Mouse (Mus musculus): ENCODE measurements around the gene Agpat4. TPM values are rescaled to one million over a fixed set of nuclear protein-coding genes. Genes with fewer than 3 reads are reported as not detected.

Agpat4 gene
- polyA plus RNA-seq, 1 experiment from 2014 or later, result 38.8 TPM

GRCm38 (mm10) chr17:12204689-12205014 is 86.1 kb downstream of the Agpat4 start:
- no peak overlapping the region for H3K4me2 ChIP-seq (replicated peaks)
- 0 out of 2 replicates have a peak, but pooled peaks cover 3% of the 10 kb centered on the region for H3K36me3 ChIP-seq
- no peaks in the 10 kb centered on the region for H3K27me3 ChIP-seq
- no peak overlapping the region for H3K9ac ChIP-seq
- H3K27ac ChIP-seq, result no peak overlapping the region
- ATAC-seq (ENCODE audit: low FRiP score, low read depth), result no peak
- H3K4me1 ChIP-seq, result peaks cover 60% of the 10 kb centered on the region
- no peak overlapping the region for H3K4me3 ChIP-seq
- 73% methylated on average over 3 of the region's 3 CpGs for WGBS
- H3K9me3 ChIP-seq, result no peaks in the 10 kb centered on the region

- H3K36me3 ChIP-seq, result peaks cover under 1% of the 10 kb centered on the region; the same call in 1 of the 2 replicates
- 0 out of 2 replicates have a peak overlapping the region, but pooled peaks have one; percentile 33 for H3K27ac ChIP-seq
- no peak overlapping the region for H3K4me3 ChIP-seq
- H3K4me2 ChIP-seq (replicated peaks), result no peak overlapping the region
- peaks cover 58% of the 10 kb centered on the region for H3K4me1 ChIP-seq
- H3K27me3 ChIP-seq, result no peaks in the 10 kb centered on the region
- ATAC-seq (ENCODE audit: low FRiP score, low read depth), result no peak
- H3K9me3 ChIP-seq, result no peaks in the 10 kb centered on the region
- no peak overlapping the region for H3K9ac ChIP-seq
- 60% methylated on average over 10 of the region's 10 CpGs for WGBS
Observed at GRCm38 (mm10) chr17:12205015-12205693, 86.7 kb downstream of the Agpat4 start.

DNA sequence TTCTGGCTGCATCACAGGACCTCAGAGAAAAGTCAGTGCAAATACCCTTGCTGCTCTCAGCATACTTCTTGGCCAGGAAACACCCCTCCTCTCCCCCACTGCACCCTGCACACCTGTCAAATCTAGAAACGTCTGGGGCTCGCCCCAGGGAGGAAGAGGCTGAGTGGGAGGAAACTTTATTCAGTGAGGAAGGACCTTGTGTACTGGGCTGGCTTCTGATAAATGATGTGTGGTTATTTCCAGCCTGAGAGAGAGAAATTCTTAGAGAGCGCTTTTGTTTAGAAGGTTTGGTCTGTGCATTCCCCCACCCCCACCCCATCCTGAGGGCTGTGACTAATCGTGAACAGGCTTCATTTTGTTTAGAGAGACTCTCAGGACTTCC is 87.2 kb downstream of the Agpat4 start:
- H3K36me3 ChIP-seq, result peaks cover 5% of the 10 kb centered on the region
- 0 out of 2 replicates have a peak overlapping the region, but pooled peaks have one; percentile 22 for H3K27ac ChIP-seq
- H3K27me3 ChIP-seq, result no peaks in the 10 kb centered on the region
- no peaks in the 10 kb centered on the region for H3K9me3 ChIP-seq
- H3K4me3 ChIP-seq, result no peak overlapping the region
- H3K4me1 ChIP-seq, result peaks cover 57% of the 10 kb centered on the region
- no peak overlapping the region for H3K9ac ChIP-seq
- WGBS, result 24% methylated on average over 4 of the region's 4 CpGs
- no peak overlapping the region for H3K4me2 ChIP-seq (replicated peaks)
- no peak for ATAC-seq (ENCODE audit: low FRiP score, low read depth)

DNA sequence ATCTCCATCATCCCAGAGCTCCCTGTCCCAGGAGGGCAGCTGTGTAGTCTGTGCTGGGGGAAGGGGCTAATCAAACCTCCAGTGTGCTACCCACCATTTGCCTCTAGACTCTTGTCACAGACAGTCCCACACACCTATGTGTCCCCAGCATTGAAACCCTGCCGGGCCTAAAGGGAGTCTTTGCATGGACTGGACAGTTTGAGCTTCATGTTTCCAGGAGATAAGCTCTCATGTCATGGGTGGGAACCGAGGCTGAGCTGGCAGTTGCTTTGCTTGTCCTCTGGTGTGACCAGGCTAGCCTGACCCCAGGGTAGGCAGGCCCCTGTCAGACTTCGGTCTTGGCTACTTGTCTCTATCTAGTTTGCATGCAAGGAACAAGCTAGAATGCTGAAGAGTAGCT is 87.7 kb downstream of the Agpat4 start:
- H3K4me2 ChIP-seq (replicated peaks), result no peak overlapping the region
- peaks cover 53% of the 10 kb centered on the region for H3K4me1 ChIP-seq
- WGBS, result 85% methylated on average over 3 of the region's 3 CpGs
- no peaks in the 10 kb centered on the region for H3K27me3 ChIP-seq
- peak overlapping the region; percentile 22; the same call in 1 of the 2 replicates for H3K27ac ChIP-seq
- no peaks in the 10 kb centered on the region for H3K9me3 ChIP-seq
- no peak overlapping the region for H3K4me3 ChIP-seq
- peaks cover 7% of the 10 kb centered on the region for H3K36me3 ChIP-seq
- no peak for ATAC-seq (ENCODE audit: low FRiP score, low read depth)
- H3K9ac ChIP-seq, result no peak overlapping the region

GRCm38 (mm10) chr17:12207022-12207548 is 88.6 kb downstream of the Agpat4 start:
- Histone ChIP-seq H3K36me3 (peaks cover 15% of the 10 kb centered on the region), H3K27ac (peak overlapping the region; percentile 63; the same call in 1 of the 2 replicates), H3K9ac (no peak overlapping the region), H3K4me2 (replicated peaks) (no peak overlapping the region), H3K27me3 (no peaks in the 10 kb centered on the region), H3K9me3 (no peaks in the 10 kb centered on the region), H3K4me1 (peaks cover 50% of the 10 kb centered on the region), H3K4me3 (no peak overlapping the region)
- WGBS, result 19% methylated on average over 1 of the region's 1 CpGs
- no peak for ATAC-seq (ENCODE audit: low FRiP score, low read depth)

DNA sequence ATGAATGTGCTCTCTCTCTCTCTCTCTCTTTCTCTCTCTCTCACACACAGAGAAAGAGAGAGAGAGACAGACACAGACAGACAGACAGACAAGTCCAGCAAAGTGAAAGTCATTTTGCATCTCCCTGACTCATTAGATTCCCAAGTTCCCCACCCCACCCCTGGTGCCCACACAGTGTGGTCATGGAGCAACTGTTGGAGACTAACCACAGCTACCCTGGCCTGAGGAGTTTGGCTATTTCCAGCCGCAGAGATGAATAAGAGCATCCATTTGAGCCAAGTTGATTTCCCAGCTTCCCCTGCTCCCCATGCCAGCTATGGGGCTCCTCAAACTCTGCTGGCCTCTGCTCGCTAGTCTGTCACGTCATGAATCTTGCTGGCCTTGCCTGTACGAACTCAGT is 91.0 kb downstream of the Agpat4 start:
- peaks cover 38% of the 10 kb centered on the region for H3K4me1 ChIP-seq
- 84% methylated on average over 4 of the region's 4 CpGs for WGBS
- no peak overlapping the region for H3K27ac ChIP-seq
- no peaks in the 10 kb centered on the region for H3K9me3 ChIP-seq
- H3K36me3 ChIP-seq, result peaks cover 38% of the 10 kb centered on the region
- H3K4me2 ChIP-seq (replicated peaks), result no peak overlapping the region
- no peak overlapping the region for H3K4me3 ChIP-seq
- H3K9ac ChIP-seq, result no peak overlapping the region
- no peak for ATAC-seq (ENCODE audit: low FRiP score, low read depth)
- H3K27me3 ChIP-seq, result no peaks in the 10 kb centered on the region

GRCm38 (mm10) chr17:12210544-12211132 is 92.1 kb downstream of the Agpat4 start:
- ATAC-seq (ENCODE audit: low FRiP score, low read depth), result peak; percentile 55; the same call in 1 of the 2 replicates
- Histone ChIP-seq H3K4me1 (peaks cover 27% of the 10 kb centered on the region), H3K9ac (no peak overlapping the region), H3K27me3 (no peaks in the 10 kb centered on the region), H3K9me3 (no peaks in the 10 kb centered on the region), H3K4me3 (no peak overlapping the region), H3K4me2 (replicated peaks) (no peak overlapping the region), H3K27ac (no peak overlapping the region), H3K36me3 (peaks cover 50% of the 10 kb centered on the region)
- WGBS, result 31% methylated on average over 8 of the region's 8 CpGs

DNA sequence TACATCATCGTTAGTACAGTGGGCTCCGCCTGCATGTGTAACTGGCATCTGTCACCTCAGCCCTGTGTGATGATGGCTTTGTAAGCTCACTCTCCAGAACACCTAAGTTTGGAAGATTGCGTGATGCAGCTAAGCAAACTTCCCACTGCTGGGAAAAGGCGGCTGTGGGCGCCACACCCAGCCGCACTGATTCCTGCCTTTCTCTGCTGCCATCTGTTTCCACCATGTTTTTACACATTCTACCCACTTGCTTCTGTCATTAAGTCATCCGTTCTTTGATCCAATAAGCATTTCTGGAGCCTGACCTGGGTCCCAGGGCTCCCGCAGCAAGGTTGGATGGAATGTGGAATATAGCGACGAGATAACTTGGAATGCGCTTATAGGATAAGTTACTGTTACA is 93.4 kb downstream of the Agpat4 start:
- H3K36me3 ChIP-seq, result peaks cover 63% of the 10 kb centered on the region
- H3K4me2 ChIP-seq (replicated peaks), result no peak overlapping the region

DNA sequence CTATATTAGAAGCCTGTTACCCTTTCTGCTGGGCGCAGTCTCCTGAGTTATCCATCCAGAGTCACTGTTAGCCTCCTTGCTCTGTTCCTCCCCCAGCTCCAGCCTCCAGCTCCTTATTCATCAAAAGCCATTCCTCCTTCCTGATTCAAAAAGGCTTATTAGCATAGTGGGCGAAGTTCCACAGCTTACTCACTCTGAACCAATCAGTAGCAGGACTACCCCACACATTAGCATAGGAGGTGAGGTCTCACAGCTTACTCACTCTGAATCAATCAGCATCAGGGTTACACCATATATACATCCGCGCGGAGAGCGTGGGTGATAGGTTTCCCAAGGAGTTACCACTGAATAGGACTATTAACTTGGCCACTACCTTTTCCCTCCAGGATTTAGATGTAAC is 93.8 kb downstream of the Agpat4 start:
- Histone ChIP-seq H3K4me3 (no peak overlapping the region), H3K27me3 (no peaks in the 10 kb centered on the region), H3K27ac (no peak overlapping the region), H3K4me1 (peaks cover 11% of the 10 kb centered on the region), H3K9ac (no peak overlapping the region), H3K36me3 (peaks cover 67% of the 10 kb centered on the region), H3K4me2 (replicated peaks) (no peak overlapping the region), H3K9me3 (no peaks in the 10 kb centered on the region)
- ATAC-seq (ENCODE audit: low FRiP score, low read depth), result no peak
- WGBS, result 91% methylated on average over 6 of the region's 6 CpGs

More for the DNA sequence above, 93.4 kb downstream of the Agpat4 start:
- Histone ChIP-seq H3K9me3 (no peaks in the 10 kb centered on the region), H3K27me3 (no peaks in the 10 kb centered on the region), H3K9ac (no peak overlapping the region), H3K4me3 (no peak overlapping the region), H3K4me1 (peaks cover 15% of the 10 kb centered on the region), H3K27ac (no peak overlapping the region)
- 92% methylated on average over 11 of the region's 11 CpGs for WGBS
- no peak for ATAC-seq (ENCODE audit: low FRiP score, low read depth)

- Histone ChIP-seq H3K4me3 (no peak overlapping the region), H3K4me2 (replicated peaks) (no peak overlapping the region), H3K9me3 (no peaks in the 10 kb centered on the region), H3K27me3 (no peaks in the 10 kb centered on the region), H3K27ac (no peak overlapping the region), H3K36me3 (peaks cover 76% of the 10 kb centered on the region), H3K4me1 (no peaks in the 10 kb centered on the region), H3K9ac (no peak overlapping the region)
- ATAC-seq (ENCODE audit: low FRiP score, low read depth), result no peak
- 90% methylated on average over 8 of the region's 8 CpGs for WGBS
Observed at GRCm38 (mm10) chr17:12213430-12213829, 94.9 kb downstream of the Agpat4 start.

GRCm38 (mm10) chr17:12216224-12216623 is 97.7 kb downstream of the Agpat4 start:
- Histone ChIP-seq H3K27ac (no peak overlapping the region), H3K4me3 (no peak overlapping the region), H3K4me2 (replicated peaks) (no peak overlapping the region), H3K36me3 (peaks cover 98% of the 10 kb centered on the region), H3K27me3 (no peaks in the 10 kb centered on the region), H3K9me3 (no peaks in the 10 kb centered on the region), H3K9ac (no peak overlapping the region), H3K4me1 (no peaks in the 10 kb centered on the region)
- 80% methylated on average over 6 of the region's 6 CpGs for WGBS
- ATAC-seq (ENCODE audit: low FRiP score, low read depth), result no peak

- H3K4me1 ChIP-seq, result peaks cover 8% of the 10 kb centered on the region; the same call in 1 of the 2 replicates
- H3K9me3 ChIP-seq, result no peaks in the 10 kb centered on the region
- no peak for ATAC-seq (ENCODE audit: low FRiP score, low read depth)
- WGBS, result 53% methylated on average over 6 of the region's 6 CpGs
- H3K4me2 ChIP-seq (replicated peaks), result no peak overlapping the region
- H3K4me3 ChIP-seq, result no peak overlapping the region
- H3K27ac ChIP-seq, result no peak overlapping the region
- peaks cover 74% of the 10 kb centered on the region for H3K36me3 ChIP-seq
- H3K9ac ChIP-seq, result no peak overlapping the region
- no peaks in the 10 kb centered on the region for H3K27me3 ChIP-seq
Observed at GRCm38 (mm10) chr17:12221926-12222325, 103.4 kb downstream of the Agpat4 start.
